Mouse (Mus musculus): ENCODE data around the gene Lamtor3.

GRCm38 (mm10) chr3:137919398-137919797, 1.1 kb downstream of the Lamtor3 start:
- TF ChIP-seq POLR2A (IDR thresholded peaks at IDR 0.05; ENCODE audit: borderline replicate concordance, low read depth, low read length) (no peak), CTCF (IDR thresholded peaks at IDR 0.05; ENCODE audit: low read depth, low read length) (no peak)
